Mouse (Mus musculus): Measurements from ENCODE around the gene Crtap.
"Not testable (repeated sequence)": the region's sequence is repeated elsewhere in the genome, so short reads cannot be mapped to it uniquely, and the experiment has no call there.

- not testable (repeated sequence) for TF ChIP-seq CTCF (IDR thresholded peaks at IDR 0.05; ENCODE audit: control insufficient read depth, insufficient read depth, insufficient replicate concordance, low read depth, low read length); POLR2A (IDR thresholded peaks at IDR 0.05; ENCODE audit: control insufficient read depth, low read depth, low read length)
Measured at GRCm38 (mm10) chr9:114328332-114328731, 62.1 kb downstream of the Crtap start.
